Mouse (Mus musculus) Patski (cell line): ENCODE measurements at regions not wholly inside any gene's neighbourhood (a gene's known extent, or its start where the extent isn't known, plus 50 kb on each side); places are given as distances from the start of the nearest gene placed in this dataset.

Experiments used
- ATAC-seq: fragments of 100-300 bp; one replicate; pipeline ENCODE4 v1.8.0; 2021
- CTCF ChIA-PET: fragments of 350-600 bp; sonication (Branson Sonifier 250); formaldehyde crosslinking; loops from one replicate; lab custom pipeline; 2022; ENCODE audit warnings: inconsistent platforms; lab: Charles Lee
- POLR2A ChIA-PET: fragments of 350-600 bp; sonication (Branson Sonifier 250); formaldehyde crosslinking; loops from one replicate; lab custom pipeline; 2022; ENCODE audit warnings: antibody characterized with exemption, inconsistent platforms; lab: Charles Lee
- DNase-seq: peaks from one replicate; pipeline ENCODE4 v3.0.0-alpha.2; 2011; ENCODE audit warnings: low read depth, low spot score
- H3K27me3 ChIP-seq: fragments of 371-371 bp; one replicate; pipeline ENCODE4 v1.5.1; 2021
- CTCF ChIP-seq: fragments of 100-300 bp; IDR thresholded peaks from one replicate; pipeline ENCODE4 v1.5.1; 2021
- in situ Hi-C: fragments of 300-500 bp; cut with MboI; formaldehyde crosslinking; loops from 3 replicates; pipeline ENCODE4 v1.11.1; 2018; ENCODE audit warnings: low pct_unique_long_range_greater_than_20kb, mixed read lengths

DNA sequence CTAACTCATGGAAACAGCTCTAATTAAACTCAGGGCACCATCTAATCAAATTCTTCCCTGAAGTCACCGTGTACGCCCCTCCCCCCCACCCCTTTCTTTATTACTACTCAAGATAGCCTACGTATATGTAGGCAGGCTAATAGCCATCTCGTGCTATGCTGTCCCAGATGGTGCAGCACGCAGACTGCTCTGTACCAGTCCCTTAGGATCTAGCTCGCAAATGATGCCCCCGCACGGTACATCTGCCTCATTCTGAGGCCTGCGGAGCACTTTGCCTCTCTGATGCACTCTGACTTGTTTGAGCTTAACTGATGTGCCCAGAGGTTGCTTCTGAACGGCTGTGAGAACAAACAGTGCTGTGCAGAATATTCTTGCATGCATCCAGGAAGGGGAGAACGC, 78.1 kb upstream of the Stt3b start:
- DNase-seq, result no peak
- ATAC-seq, result no peak
- no peak for TF ChIP-seq CTCF
- in situ Hi-C loops, result no loop called here
- no peaks in the 10 kb centered on the region for H3K27me3 ChIP-seq
- CTCF ChIA-PET, result no interaction called here
- POLR2A ChIA-PET, result no interaction called here

GRCm38 (mm10) chr9:115389082-115389481, 78.9 kb upstream of the Stt3b start:
- no peak for DNase-seq
- no peak for TF ChIP-seq CTCF
- no peaks in the 10 kb centered on the region for H3K27me3 ChIP-seq
- ATAC-seq, result no peak
- CTCF ChIA-PET, result no interaction called here
- POLR2A ChIA-PET, result no interaction called here
- in situ Hi-C loops, result no loop called here

DNA sequence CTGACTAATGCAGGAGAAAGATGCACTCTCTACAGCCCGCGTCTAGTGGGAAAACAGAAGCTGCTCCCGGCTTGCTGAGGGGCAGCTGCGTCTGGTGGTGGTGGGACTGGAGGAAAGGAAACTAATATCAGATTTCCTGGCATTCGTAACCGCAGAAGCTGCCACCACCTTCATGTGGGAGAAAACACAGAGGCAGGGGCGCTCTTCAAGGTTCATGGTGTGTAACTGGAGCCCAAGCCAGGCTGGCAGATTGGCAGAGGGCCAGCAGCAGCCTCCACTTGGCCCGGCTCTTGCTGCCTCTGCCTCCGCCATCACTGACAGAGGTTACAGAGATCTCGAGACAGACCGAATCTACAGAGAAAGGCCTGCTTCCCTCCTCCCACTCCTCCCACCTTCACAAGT, 80.7 kb upstream of the Stt3b start:
- CTCF ChIA-PET, result no interaction called here
- H3K27me3 ChIP-seq, result no peaks in the 10 kb centered on the region
- POLR2A ChIA-PET, result no interaction called here
- TF ChIP-seq CTCF, result no peak
- ATAC-seq (peak; percentile 58), DNase-seq (peak; percentile 42)
- in situ Hi-C loops, result no loop called here

- ATAC-seq, result no peak
- DNase-seq, result no peak
- TF ChIP-seq CTCF, result no peak
- H3K27me3 ChIP-seq, result no peaks in the 10 kb centered on the region
- in situ Hi-C loops, result no loop called here
- ChIA-PET POLR2A (no interaction called here), CTCF (no interaction called here)
Observed at GRCm38 (mm10) chr9:115395511-115395910, 85.3 kb upstream of the Stt3b start.

DNA sequence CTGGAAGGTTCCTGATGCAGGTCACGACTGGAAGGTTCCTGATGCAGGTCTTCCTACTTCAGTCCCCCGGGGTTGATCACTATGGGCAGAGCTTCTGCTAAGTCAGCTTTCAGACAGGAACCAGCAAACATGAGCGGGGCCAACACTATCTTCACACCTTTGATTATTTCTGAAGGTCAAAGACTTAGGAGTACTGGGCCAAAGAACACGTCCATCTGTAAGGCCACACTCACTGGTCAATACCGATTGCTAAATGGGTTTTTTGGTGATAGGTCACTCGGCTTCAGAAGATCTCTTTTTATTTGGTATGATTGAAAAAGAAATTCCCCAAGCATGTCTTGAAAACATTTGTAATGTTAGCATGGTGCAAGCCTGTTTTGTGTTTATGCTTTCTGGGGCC, 90.2 kb upstream of the Stt3b start:
- in situ Hi-C loops, result no loop called here
- DNase-seq, result no peak
- H3K27me3 ChIP-seq, result no peaks in the 10 kb centered on the region
- ChIA-PET POLR2A (no interaction called here), CTCF (no interaction called here)
- no peak for ATAC-seq
- no peak for TF ChIP-seq CTCF

- no peak for TF ChIP-seq CTCF
- CTCF ChIA-PET, result interaction anchor here (0.6 kb wide), 1 partner anchor 9 kb away, joined by 3 read pairs; no protein-coding TSS in a partner anchor
- DNase-seq (no peak), ATAC-seq (no peak)
- H3K27me3 ChIP-seq, result no peaks in the 10 kb centered on the region
- in situ Hi-C loops, result no loop called here
- POLR2A ChIA-PET, result no interaction called here
Observed at GRCm38 (mm10) chr9:115401405-115402151, 91.4 kb upstream of the Stt3b start.

DNA sequence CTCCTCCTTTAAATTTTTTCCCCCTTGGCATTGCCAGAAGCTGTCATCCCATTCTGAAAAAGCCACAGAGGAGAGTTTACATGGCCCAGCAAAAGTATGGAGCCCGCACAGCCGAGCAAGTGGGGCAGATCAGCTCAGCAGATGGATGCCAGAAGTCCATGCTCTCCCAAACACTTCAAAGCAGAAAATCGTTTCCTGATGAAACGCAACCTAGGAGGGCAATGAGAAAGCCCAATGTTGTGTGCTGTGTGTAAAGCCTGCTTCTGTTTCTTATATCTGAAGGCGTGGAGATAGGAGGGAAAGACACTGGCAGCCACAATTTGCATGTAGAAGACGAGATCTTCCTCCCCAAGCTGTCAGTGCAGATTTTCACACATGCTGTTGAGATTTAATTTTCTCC, 92.4 kb upstream of the Stt3b start:
- ATAC-seq, result no peak
- CTCF ChIA-PET, result no interaction called here
- POLR2A ChIA-PET, result no interaction called here
- in situ Hi-C loops, result no loop called here
- no peak for DNase-seq
- H3K27me3 ChIP-seq, result no peaks in the 10 kb centered on the region
- TF ChIP-seq CTCF, result no peak

- CTCF ChIA-PET, result no interaction called here
- in situ Hi-C loops, result no loop called here
- no peaks in the 10 kb centered on the region for H3K27me3 ChIP-seq
- POLR2A ChIA-PET, result no interaction called here
- TF ChIP-seq CTCF, result no peak
- ATAC-seq, result no peak
- DNase-seq, result no peak
Observed at GRCm38 (mm10) chr9:115403354-115403968, 93.2 kb upstream of the Stt3b start.

DNA sequence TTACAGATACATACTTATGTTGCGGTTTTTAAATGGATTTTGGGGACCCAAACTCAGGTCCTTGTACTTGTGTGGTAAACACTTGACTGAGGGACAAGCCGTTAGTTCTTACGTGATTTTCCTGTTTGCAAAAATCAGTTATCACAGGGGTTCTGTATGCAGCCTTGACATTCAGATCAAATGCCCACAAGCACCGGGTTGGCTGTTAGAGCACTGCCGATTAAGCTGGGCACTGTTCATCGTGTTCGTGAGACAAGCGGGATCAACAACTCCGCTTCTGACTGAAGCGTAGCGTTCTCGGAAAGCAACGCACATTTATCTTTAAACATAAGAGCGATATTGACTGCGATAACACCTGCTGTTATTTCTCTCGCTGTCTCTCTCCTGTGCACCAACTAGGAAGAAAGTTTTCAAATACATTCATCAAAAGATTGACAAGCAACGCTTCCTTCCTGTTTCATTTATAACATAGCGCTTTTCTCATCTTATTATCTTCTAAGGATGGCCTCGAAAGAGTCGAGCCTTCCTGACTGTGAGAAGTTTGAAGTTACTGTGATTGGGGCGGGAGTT, 97.8 kb upstream of the Stt3b start:
- no peaks in the 10 kb centered on the region for H3K27me3 ChIP-seq
- in situ Hi-C loops, result no loop called here
- ChIA-PET CTCF (no interaction called here), POLR2A (no interaction called here)
- TF ChIP-seq CTCF, result no peak
- ATAC-seq (no peak), DNase-seq (no peak)

DNA sequence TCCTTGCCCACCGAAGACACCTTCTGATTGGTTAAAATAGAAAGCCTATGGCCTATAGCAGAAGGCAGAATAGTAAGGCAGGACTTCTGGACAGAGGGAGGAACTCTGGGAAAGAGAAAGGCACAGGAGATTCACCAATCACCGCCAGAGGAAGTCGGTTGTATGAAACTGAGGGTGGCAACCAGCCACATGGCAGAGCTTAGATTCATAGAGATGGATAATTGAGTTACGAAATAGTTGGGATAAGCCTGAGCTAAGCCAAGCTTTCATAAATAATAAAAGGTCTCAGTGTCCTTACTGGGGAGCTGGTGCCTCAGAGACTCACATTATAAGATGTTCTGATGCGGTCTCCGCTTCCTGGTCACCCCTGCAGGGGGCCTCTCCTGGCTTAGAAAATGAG, 98.7 kb upstream of the Stt3b start:
- CTCF ChIA-PET, result no interaction called here
- ATAC-seq (no peak), DNase-seq (no peak)
- in situ Hi-C loops, result no loop called here
- H3K27me3 ChIP-seq, result no peaks in the 10 kb centered on the region
- no peak for TF ChIP-seq CTCF
- POLR2A ChIA-PET, result interaction anchor here (0.7 kb wide), 1 partner anchor 18 kb away, joined by 3 read pairs; no protein-coding TSS in a partner anchor

GRCm38 (mm10) chr9:115414190-115414589, 104.0 kb upstream of the Stt3b start:
- ATAC-seq (no peak), DNase-seq (no peak)
- POLR2A ChIA-PET, result no interaction called here
- CTCF ChIA-PET, result no interaction called here
- H3K27me3 ChIP-seq, result no peaks in the 10 kb centered on the region
- in situ Hi-C loops, result no loop called here
- no peak for TF ChIP-seq CTCF
